Mouse (Mus musculus): ENCODE results near the gene Gm49318.

DNA sequence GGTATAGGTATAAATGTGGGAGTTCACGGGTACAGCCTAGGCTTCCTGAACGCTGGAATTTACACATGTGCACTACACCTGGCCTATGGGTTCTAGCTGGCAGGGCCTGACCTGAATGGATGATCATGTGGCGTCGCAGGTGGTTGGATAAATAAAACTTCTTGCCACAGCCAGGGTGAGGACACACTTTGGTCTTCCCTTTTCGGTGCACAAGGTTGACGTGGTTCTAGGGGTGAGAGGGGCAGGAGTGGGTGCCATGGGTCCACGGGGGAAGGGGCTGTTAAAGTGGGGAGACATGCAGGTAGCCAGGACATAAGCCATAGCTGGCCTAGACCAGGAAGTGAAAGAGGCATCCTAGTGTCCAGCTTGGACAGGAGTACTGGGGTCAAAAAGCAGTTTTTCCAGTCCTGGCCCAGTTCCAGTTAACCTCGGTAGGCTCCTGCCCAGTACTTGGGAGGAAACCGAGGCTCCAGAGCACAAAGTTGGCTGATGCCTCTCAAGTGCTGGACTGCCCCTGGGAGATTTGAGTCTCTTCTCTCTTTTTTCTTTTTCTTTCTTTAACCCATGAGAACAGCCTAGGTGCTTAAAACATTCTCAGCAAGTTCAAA, 14.7 kb downstream of the Gm49318 start:
- TF ChIP-seq CTCF (IDR thresholded peaks at IDR 0.05) (no peak), EP300 (IDR thresholded peaks at IDR 0.05) (no peak)

Measured in lung, postnatal 0 days (tissue).